Mouse (Mus musculus): ENCODE results near the gene Haao.

The Haao gene

GRCm38 (mm10) chr17:83834120-83834519, 13.6 kb downstream of the Haao start:
- no peak for DNase-seq (ENCODE audit: low spot score)

DNA sequence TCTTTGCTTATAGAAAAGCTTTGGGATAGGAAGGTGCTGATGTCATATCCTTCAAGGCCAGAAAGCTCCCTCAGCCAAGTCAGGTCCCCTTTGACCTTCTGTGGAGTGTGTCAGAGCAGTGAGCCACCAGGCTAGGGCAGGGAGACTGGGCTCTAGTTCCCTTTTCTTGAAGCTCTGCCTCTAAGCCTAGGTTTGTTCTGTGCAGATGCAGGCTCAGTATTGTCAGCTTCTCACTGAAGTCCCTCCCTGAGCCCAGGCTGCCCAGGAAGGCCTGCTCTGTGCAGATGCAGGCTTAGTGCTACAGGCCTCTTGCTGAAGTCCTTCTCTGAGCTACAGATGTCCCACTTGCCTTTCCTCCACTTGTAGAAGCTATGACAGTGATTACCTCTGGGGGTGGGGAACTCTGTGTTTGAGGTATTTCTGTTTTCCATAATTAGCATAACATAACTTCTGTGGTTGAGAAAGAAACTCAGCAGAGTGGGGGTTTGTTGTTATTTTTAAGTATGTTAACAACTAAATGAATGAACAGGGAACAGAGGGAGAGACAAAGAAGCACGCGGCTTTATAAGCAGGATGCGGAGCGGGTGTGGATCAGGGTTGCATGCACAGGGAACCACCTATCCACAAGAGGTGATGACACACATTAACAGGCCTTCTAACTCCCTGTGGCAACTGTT, 17.0 kb downstream of the Haao start:
- DNase-seq (ENCODE audit: low spot score) = no peak

DNA sequence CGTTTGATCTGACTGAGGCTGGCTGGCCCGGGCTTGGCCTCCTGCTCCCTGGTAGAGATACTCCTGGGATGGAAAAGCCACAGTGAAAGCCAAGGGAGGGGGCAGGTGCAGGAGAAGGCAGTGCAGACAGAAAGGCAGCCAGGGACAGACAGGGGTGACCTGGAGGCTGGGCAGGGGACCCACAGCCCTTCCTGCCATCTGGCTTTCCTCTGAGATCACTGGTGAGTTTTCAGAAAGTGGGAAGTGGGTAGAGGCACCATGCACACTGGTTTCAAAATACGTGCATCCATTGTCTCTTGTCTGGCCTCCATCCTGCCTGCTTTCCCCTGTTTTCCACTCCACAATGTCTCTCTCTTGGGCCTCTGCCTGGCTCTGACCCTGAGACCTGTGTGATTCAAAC, 18.4 kb downstream of the Haao start:
- no peak for DNase-seq (ENCODE audit: low spot score)

DNA sequence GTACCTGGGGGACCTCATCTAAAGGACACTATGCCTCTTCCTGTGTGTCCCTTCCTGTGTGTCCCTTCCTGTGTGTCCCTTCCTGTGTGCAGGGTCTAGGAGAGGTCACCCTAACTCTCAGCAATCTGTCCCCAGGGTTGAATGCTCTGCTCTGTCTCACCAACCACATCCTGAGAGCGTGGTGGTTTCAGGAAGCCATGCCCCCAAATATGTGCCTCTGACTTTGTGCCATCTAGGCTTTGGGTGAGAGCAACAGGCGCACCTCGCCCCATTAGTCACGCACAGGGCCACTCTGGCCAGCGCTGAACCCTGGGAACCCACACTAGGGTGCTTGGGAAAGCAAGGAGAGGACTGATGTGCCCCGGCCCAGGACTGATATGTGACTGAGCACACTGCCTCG, 23.9 kb downstream of the Haao start:
- DNase-seq (ENCODE audit: low spot score) = no peak

DNA sequence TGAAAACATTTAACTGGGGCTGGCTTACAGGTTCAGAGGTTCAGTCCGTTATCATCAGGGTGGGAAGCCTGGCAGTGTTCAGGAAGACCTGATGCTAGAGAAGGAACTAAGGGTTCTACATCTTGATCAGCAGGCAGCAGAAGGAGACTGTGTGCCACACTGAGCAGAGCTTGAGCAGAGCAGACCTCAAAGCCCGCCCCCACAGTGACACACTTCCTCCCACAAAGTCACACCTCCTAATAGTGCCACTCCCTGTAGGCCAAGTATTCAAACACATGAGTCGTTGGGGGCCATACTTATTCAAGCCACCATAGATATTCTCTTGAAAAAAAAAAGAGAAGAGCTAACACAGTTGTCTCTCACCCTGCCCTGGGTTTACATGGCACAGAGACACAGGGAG, 25.9 kb downstream of the Haao start:
- no peak for DNase-seq (ENCODE audit: low spot score)

DNA sequence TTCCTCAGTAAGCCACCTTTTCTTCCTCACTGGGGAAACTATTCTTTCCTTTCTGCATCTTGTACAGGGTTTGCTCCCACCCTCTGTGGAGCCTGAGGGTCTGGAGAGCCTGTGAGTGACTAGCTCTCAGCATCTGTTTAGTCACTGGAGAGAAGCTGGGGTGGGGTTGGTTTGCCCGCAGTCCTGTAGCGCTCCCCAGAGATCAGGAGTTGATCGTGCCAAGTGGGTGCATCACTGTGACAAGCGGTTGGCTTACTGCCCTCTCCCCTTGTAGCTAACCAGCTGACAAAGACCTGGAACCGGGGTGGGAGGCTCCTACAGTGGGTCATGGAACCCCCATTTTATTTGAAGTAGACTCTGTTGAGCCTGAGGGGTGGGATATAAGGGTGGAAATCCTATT, 27.1 kb downstream of the Haao start:
- DNase-seq (ENCODE audit: low spot score) = no peak

DNA sequence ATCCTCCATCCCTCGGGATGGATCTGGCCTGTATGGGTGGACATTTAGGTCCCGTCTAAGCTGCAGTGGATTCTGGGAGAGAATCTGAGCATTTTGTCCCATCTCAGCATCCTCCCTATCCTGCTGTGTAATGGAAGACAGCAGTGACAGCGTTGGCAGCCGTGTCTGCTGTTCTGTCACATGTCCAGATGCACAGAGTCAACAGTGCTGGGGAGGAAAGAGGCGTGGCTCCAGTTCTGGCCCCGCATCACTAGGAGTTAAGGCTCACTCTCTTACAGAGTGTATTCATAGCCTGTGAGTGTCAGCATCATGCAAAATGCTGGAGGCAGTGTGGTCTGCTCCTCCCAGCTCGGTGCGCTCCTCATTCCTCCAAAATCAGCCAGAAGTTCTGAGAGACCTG, 28.3 kb downstream of the Haao start:
- no peak for DNase-seq (ENCODE audit: low spot score)

- no peak for DNase-seq (ENCODE audit: low spot score)
Measured at GRCm38 (mm10) chr17:83816996-83817395, 30.8 kb downstream of the Haao start.

GRCm38 (mm10) chr17:83813050-83813449, 34.7 kb downstream of the Haao start:
- no peak for DNase-seq (ENCODE audit: low spot score)

GRCm38 (mm10) chr17:83812200-83812944, 35.4 kb downstream of the Haao start:
- no peak for DNase-seq (ENCODE audit: low spot score)

- DNase-seq (ENCODE audit: low spot score) = no peak
Measured at GRCm38 (mm10) chr17:83810285-83810684, 37.5 kb downstream of the Haao start.

DNA sequence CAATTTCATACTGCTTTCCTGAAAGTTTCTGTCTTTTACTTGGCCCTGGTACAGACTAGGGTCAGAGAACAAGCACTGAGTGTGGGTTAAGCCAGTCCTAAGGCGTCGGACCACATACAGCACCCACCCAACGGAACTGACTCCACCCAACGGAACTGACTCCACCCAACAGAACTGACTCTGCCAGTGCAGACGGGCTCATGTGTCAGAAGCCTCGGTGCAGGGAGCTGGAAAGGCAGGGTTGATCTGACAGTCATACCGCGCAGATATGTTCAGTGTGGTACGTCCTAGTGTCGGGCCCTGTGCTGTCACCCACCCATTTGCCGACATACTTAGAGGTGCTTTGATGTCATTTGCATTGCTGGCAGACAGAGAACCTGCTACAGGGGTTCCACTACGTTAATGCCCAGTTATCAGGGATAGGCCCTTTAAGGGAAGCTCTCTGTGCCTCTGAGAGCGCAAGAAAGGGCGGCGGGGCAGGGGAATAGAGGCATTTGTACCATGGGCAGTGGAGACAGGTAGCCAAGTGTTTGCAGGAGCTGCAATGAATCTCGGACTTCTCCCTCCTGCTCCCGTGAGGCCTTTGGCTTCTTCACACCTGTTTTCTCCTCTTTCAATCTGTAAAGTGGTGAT, 38.5 kb downstream of the Haao start:
- no peak for DNase-seq (ENCODE audit: low spot score)

GRCm38 (mm10) chr17:83808476-83809098, 39.2 kb downstream of the Haao start:
- DNase-seq (ENCODE audit: low spot score) = no peak

- DNase-seq (ENCODE audit: low spot score) = peak; percentile 58
Measured at GRCm38 (mm10) chr17:83807778-83808398, 39.9 kb downstream of the Haao start.

- DNase-seq (ENCODE audit: low spot score) = no peak
Measured at GRCm38 (mm10) chr17:83807345-83807744, 40.4 kb downstream of the Haao start.

DNA sequence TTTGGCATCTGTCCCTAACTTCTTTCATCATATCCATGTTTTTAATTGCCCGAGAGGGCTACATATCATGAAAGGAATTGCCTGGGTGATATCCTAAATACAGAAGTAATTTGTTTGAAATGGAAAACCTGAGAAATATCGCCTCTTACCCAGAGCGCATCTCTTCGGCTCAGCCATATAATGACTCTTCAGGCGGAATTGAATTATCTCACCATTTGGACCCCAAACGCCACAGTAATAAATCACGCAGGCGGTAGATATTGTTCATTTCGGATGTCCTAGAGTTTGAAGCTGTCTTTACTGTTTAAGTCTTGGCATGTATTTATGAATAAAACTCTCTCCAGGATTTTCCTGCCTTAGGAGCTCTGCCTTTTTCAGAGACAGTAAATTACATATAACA, 42.7 kb downstream of the Haao start:
- no peak for DNase-seq (ENCODE audit: low spot score)

DNA sequence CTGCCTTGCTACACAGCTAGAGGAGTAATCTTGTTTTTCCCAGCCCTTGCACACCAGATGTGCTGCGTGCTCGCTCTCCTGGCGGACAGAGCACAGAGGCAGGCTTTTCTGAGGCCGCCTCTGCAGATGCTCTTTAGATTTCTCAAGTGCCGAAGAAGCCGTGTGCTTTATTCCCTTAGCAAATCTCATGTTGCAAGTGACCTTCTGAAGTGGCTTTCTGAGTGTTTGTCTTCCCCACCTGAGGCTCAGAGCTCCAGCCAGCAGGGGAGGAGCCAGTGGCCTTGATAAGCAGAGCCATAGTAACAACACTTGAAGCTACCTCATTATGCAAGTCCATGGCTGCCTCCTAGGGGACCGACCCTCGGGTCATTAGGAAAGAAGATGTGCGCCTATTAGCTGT, 43.8 kb downstream of the Haao start:
- DNase-seq (ENCODE audit: low spot score) = no peak

- DNase-seq (ENCODE audit: low spot score) = no peak
Measured at GRCm38 (mm10) chr17:83799506-83800050, 48.2 kb downstream of the Haao start.

DNA sequence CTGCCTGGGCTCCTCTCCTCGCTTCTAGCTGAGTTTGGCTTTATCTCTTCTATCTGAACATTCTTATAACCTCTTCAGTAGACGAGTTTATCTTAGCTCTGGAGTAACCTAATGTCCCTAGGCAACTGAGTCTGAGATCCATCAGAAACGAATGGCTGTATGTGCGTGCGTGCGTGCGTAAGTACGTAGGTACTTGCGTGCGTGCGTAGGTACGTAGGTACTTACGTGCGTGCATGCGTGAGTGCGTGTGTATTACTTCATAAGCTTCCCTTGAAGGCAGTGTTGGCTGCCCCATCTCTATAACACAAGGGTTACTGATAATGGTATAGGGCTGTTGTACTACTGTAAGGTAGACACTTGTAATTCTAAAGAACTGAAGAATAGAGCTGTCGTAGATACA, 52.6 kb downstream of the Haao start:
- no peak for DNase-seq (ENCODE audit: low spot score)

GRCm38 (mm10) chr17:83792388-83792787, 55.4 kb downstream of the Haao start:
- no peak for DNase-seq (ENCODE audit: low spot score)

DNA sequence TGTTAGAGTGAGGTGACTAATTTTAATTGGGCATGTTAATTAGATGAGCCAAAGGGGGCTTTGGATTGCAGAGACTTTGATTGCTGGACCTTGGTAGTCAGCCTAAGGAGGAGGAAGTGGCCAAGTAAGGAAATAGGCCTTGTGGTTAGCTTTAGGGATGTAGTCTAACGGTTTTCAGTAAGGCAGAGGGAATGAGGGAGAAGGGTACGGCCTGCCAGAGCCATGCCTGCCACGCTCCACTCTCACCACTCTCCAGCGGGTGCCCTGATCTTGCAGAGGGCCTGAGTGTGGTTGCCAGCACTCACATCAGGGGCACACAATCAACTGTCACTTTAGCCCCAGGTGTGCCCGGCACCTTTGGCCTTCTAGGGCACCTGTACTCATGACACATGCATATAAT, 57.6 kb downstream of the Haao start:
- DNase-seq (ENCODE audit: low spot score) = no peak

DNA sequence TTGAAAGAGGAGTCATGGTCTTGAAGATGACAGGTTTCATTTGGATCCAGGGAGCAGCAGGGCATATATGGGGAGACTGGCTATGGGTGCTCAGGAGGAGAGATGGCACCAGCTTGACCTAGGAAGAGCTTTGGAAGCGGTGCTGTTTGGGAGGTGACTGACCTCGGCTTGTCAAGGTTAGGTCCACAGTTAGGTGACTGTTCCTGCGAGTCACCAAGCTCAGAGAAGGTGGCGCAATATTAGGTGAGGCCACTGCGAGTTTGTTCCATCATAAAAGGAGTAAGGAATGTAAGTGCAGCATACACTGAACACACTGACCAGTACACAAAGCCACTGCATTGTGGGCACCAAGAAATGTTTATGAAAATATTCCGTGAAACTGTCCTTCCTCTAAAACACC, 61.3 kb downstream of the Haao start:
- DNase-seq (ENCODE audit: low spot score) = no peak
